Mouse (Mus musculus) ovary, adult 2 months (tissue): Measurements from ENCODE around the gene Cpe. TPM values are rescaled to one million over a fixed set of nuclear protein-coding genes. Genes with fewer than 3 reads are reported as not detected.

Source experiments
- polyA plus RNA-seq: library from polyadenylated mRNA; depleted of rRNA; stranded (reverse); fragments of >200 nt; gene quantifications from 2 replicates; pipeline ENCODE4 v1.2.3, GENCODE M21; 2012; rRNA removed

The Cpe gene
- polyA plus RNA-seq: 373 and 401 TPM in 2 replicates

DNA sequence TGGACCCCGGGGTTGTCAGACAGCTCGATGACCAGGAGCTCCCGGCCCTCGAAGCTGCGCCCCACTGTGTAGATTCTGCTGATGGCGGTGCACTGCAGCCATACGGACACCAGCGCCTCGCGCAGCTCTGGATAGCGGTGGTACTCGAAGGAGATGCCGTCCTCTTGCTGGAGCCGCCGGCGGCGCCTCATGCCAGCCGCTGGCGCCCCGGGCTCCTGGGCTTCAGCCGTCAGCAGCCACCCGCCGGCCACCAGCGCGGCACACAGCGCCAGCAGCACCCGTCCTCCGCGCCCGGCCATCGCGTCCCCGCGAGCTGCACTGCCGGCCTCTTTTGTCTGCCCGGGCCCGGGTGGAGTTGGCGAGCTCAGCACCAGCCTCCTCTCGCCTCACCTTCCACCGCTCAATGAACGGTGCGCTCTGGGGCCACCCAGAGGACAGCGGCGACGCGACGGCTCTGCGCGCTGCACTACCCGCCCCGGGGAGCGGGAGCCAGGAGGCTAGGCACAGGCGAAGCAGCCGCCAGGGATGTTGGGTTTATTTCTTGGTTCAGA, at the start of gene Cpe:
Gene Cpe (minus strand): TSS at position 404 of the 551 bp plus-strand sequence.

DNA sequence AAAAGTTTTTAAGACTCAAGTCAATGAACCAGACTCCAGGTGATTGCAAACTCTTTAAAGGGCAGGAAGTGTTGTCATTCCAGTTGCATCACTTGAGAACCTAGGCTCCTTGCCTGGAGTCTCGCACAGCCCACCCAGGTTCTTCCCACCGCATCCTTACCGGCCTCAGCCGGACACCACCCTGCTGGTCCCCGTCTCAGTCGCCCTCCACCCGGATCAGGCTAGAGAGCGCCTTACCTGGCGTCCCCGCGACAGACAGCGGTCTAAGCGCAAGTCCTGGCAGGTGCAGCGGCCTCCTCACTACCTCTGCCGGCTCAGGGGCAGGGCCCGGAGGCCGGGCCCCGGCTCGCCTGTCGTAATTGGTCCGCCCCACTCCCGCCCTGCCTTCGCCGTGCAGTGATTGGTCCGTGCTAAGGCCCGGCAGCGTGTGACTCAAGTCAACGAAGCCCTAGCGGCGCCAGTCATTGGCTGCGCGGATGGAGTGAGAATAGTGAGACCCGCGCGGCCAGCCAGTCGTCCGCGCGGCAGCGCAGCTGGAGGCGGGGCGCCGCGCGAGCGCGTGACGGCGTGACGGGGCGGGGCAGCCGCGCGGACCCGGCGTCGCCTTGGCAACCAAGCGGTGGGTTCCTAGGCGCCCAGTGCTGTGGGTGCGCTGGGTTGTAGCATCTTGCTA, 40.6 kb upstream of the Cpe start, which contains the start of gene Msmo1:
Gene Msmo1 (minus strand): TSS at position 522 of the 673 bp plus-strand sequence.

Other genes starting within 250 kb of the Cpe start
- gene Msmo1, start 40.7 kb upstream of the Cpe start, polyA plus RNA-seq: 15.9 and 16.3 TPM in 2 replicates
- gene Klhl2, start 157.0 kb upstream of the Cpe start, polyA plus RNA-seq: 14.7 and 15.0 TPM in 2 replicates